In the genomic region with DNA sequence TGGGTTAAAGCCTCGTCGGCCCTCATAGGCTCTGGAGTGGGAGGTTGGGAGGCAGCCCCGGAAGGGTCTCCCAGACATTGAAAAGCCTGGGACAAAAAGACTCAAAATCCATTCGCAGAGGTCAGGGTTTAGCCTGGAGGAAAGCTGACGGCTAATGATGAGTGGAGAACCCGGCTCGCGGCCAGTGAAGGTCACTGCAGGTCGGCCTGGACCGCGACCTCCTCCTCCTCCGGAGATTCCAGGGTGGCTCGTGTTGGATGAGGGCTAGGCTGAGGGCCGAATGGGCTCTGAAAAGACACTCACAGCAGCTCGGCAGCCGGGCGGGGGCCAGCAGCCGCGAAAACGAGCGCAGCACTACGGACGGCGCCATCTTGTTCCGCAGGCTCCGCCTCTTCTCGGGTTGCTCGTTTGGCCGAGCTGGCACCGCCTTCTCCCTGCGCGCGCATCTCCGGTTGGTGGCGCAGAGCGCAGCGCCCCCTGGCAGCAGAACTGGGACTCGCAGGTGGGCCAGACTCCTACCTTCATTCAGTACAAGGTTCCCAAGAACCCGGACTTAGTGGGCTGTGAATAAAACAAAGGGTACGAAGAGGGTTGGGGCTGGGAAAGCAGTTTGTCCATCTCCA, we compare ENCODE assay signal across 1 mouse cellular context.
TF ChIP-seq lines count a peak whose summit lies in the region.

A gene (minus strand): TSS at position 428 of the 623 bp plus-strand sequence.

TF ChIP-seq in CH12.LX, 34 proteins besides CTCF, POLR2A, EP300 and RAD21 (continued from another document):
- TF ChIP-seq BHLHE40 (IDR thresholded peaks at IDR 0.05; ENCODE audit: low read depth, low read length) (no peak), SMC3 (IDR thresholded peaks at IDR 0.05; ENCODE audit: low read depth, low read length) (peak; percentile 81), ZNF384 (IDR thresholded peaks at IDR 0.05; ENCODE audit: low read depth, low read length) (no peak), TCF12 (IDR thresholded peaks at IDR 0.05; ENCODE audit: low read depth, low read length) (peak; percentile 95), MAFK (IDR thresholded peaks at IDR 0.05; ENCODE audit: insufficient replicate concordance, low read length) (no peak), USF2 (conservative IDR thresholded peaks at IDR 0.05; ENCODE audit: low read depth, low read length) (no peak), MXI1 (IDR thresholded peaks at IDR 0.05; ENCODE audit: low read depth, low read length) (peak; percentile 56), MAZ (IDR thresholded peaks at IDR 0.05; ENCODE audit: low read depth, low read length) (peak; percentile 63; the same call in 1 of the 2 replicates), JUND (conservative IDR thresholded peaks at IDR 0.05; ENCODE audit: low read depth, low read length) (no peak), MEF2A (IDR thresholded peaks at IDR 0.05; ENCODE audit: borderline replicate concordance, low read depth, low read length) (no peak), UBTF (IDR thresholded peaks at IDR 0.05; ENCODE audit: low read depth, low read length) (no peak), ETS1 (conservative IDR thresholded peaks at IDR 0.05; ENCODE audit: low read depth, low read length) (no peak), JUN (IDR thresholded peaks at IDR 0.05; ENCODE audit: insufficient read depth, low read depth, low read length) (no peak), GABPA (IDR thresholded peaks at IDR 0.05; ENCODE audit: insufficient replicate concordance, low read depth, low read length) (no peak), PAX5 (IDR thresholded peaks at IDR 0.05; ENCODE audit: low read length) (no peak), MYC (IDR thresholded peaks at IDR 0.05; ENCODE audit: low read depth, low read length) (no peak), IRF4 (IDR thresholded peaks at IDR 0.05; ENCODE audit: low read depth, low read length) (peak; percentile 73; the same call in 1 of the 2 replicates), RCOR1 (conservative IDR thresholded peaks at IDR 0.05; ENCODE audit: low read depth, low read length) (no peak), TBP (conservative IDR thresholded peaks at IDR 0.05; ENCODE audit: low read depth, low read length) (peak; percentile 83), MAX (IDR thresholded peaks at IDR 0.05; ENCODE audit: low read length) (peak; percentile 52; the same call in 1 of the 2 replicates), HCFC1 (IDR thresholded peaks at IDR 0.05; ENCODE audit: low read depth, low read length) (peak; percentile 75), POLR2AphosphoS2 (IDR thresholded peaks at IDR 0.05; ENCODE audit: low read depth, low read length) (peak; percentile 85), KAT2A (IDR thresholded peaks at IDR 0.05; ENCODE audit: insufficient replicate concordance, low read length) (no peak), NRF1 (IDR thresholded peaks at IDR 0.05; ENCODE audit: low read depth, low read length) (peak; percentile 92), ZMIZ1 (IDR thresholded peaks at IDR 0.05; ENCODE audit: low read depth, low read length) (peak; percentile 82; the same call in 1 of the 2 replicates), CHD1 (IDR thresholded peaks at IDR 0.05; ENCODE audit: low read depth, low read length) (no peak), ZKSCAN1 (IDR thresholded peaks at IDR 0.05; ENCODE audit: borderline replicate concordance, low read depth, low read length) (no peak), USF1 (IDR thresholded peaks at IDR 0.05; ENCODE audit: low read depth, low read length) (no peak), SIN3A (IDR thresholded peaks at IDR 0.05; ENCODE audit: low read length) (peak; percentile 67; the same call in 1 of the 2 replicates)
